In the genomic region with DNA sequence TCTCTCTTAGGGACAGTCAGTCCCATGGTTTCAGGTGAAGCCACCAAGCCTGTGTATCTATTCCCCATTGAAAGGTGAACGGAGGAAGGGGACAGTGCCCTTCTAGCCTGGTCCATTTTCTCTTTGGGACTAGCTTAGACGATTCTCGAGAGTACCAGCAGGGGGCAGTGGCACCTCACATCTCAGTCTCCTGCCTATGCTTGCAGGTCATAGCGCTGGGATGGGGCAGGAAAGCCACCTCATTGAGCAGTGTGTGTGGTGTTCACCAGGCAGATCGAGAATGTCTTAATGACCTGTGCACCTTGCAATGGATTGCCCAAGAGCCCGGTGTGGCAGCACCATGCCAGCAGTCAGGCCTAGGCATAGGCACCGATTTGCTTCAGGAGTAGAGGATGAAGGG, we compare ENCODE assay signal across 8 mouse cellular contexts.
DNase-seq lines count a peak whose midpoint lies in the region; ATAC-seq and TF ChIP-seq lines count a peak whose summit lies in the region.

No protein-coding gene starts in this region.

- no peak for ATAC-seq in Patski
- ATAC-seq in forebrain, postnatal 0 days, result peak; percentile 78
- peak; percentile 77 for ATAC-seq in hindbrain, postnatal 0 days

- POLR2A ChIA-PET in Patski (lab: Charles Lee), result no interaction called here

- TF ChIP-seq CTCF in Patski (IDR thresholded peaks at IDR 0.05), result peak; percentile 90
- peak; percentile 99 for TF ChIP-seq CTCF in forebrain, postnatal 0 days (IDR thresholded peaks at IDR 0.05; ENCODE audit: low read depth)
- peak; percentile 98 for TF ChIP-seq CTCF in hindbrain, postnatal 0 days (IDR thresholded peaks at IDR 0.05; ENCODE audit: low read depth)

- in situ Hi-C loops in Patski (cut with MboI; ENCODE audit: low pct_unique_long_range_greater_than_20kb), result loop anchor here (25.0 kb wide), 3 partner anchors 648 to 1448 kb away; a partner anchor contains a TSS

- no peaks in the 10 kb centered on the region for H3K4me1 ChIP-seq in forebrain, postnatal 0 days (ENCODE audit: insufficient read depth)
- no peaks in the 10 kb centered on the region for H3K4me1 ChIP-seq in hindbrain, postnatal 0 days (ENCODE audit: insufficient read depth, low read length)

- H3K4me2 ChIP-seq in forebrain, postnatal 0 days (ENCODE audit: low read depth), result no peak overlapping the region
- H3K4me2 ChIP-seq in hindbrain, postnatal 0 days (ENCODE audit: low read depth, low read length), result no peak overlapping the region

- H3K4me3 ChIP-seq in forebrain, postnatal 0 days (ENCODE audit: low read depth, low read length), result no peak overlapping the region
- no peak overlapping the region for H3K4me3 ChIP-seq in hindbrain, postnatal 0 days (ENCODE audit: low read length)

- no peaks in the 10 kb centered on the region for H3K36me3 ChIP-seq in forebrain, postnatal 0 days (ENCODE audit: insufficient read depth)
- no peaks in the 10 kb centered on the region for H3K36me3 ChIP-seq in hindbrain, postnatal 0 days (ENCODE audit: insufficient read depth, low read length)

- CTCF ChIA-PET in Patski (lab: Charles Lee), result interaction anchor here (1.1 to 1.3 kb wide), 2 partner anchors 15 kb away, joined by 3 read pairs; no protein-coding TSS in a partner anchor

- H3K9ac ChIP-seq in forebrain, postnatal 0 days, result no peak overlapping the region
- H3K9ac ChIP-seq in hindbrain, postnatal 0 days (replicated peaks; ENCODE audit: low read length), result no peak overlapping the region

- no peaks in the 10 kb centered on the region for H3K9me3 ChIP-seq in forebrain, postnatal 0 days (ENCODE audit: low read length)
- no peaks in the 10 kb centered on the region for H3K9me3 ChIP-seq in hindbrain, postnatal 0 days (ENCODE audit: low read length)

- H3K27me3 ChIP-seq in Patski, result peaks cover 41% of the 10 kb centered on the region
- no peaks in the 10 kb centered on the region for H3K27me3 ChIP-seq in forebrain, postnatal 0 days (ENCODE audit: insufficient read depth, low read length)
- H3K27me3 ChIP-seq in hindbrain, postnatal 0 days (ENCODE audit: insufficient read depth, low read length), result no peaks in the 10 kb centered on the region

- 21% methylated on average over 7 of the region's 7 CpGs for WGBS in forebrain, postnatal 0 days
- 21% methylated on average over 7 of the region's 7 CpGs for WGBS in hindbrain, postnatal 0 days

- DNase-seq in Patski (ENCODE audit: low read depth, low spot score), result no peak
- peak; percentile 62 for DNase-seq in cerebellum, adult 11-12 months
- DNase-seq in forebrain, postnatal 0 days, result peak; percentile 91
- DNase-seq in hindbrain, postnatal 0 days (ENCODE audit: low spot score), result peak; percentile 90
- peak; percentile 59 for DNase-seq in left cerebral cortex, adult 11 months (ENCODE audit: low spot score)
- DNase-seq in lung, postnatal 4 days, result peak; percentile 49 to 74
- peak; percentile 66 for DNase-seq in right cerebral cortex, adult 18-20 months
- peak; percentile 47 for DNase-seq in urinary bladder, postnatal 25 days (ENCODE audit: low spot score)

- no peak overlapping the region for H3K27ac ChIP-seq in forebrain, postnatal 0 days (ENCODE audit: low read depth, low read length)
- no peak overlapping the region for H3K27ac ChIP-seq in hindbrain, postnatal 0 days
